In the genomic region with DNA sequence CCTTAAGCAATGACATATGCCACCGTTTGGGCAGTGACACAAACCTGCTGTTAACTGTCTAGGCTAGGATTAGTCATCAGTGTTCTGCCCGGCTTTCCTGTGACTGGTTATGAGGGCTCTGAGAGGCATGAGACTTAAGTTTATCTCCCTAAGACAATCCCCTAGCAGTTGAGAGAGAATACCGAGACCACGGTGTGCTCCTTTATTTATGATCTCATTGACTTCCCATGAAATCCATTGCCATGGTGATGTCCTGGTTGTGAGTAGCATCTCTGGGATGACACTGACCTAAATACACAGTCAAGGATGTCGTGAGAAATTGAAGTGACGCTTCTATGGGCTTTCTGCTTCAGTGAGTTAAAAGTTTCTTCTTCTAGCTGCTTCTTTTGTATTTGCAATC, we compare ENCODE assay signal across 20 mouse cellular contexts.
"Had no signal": no experiment of that assay in that cellular context is flagged by ENCODE, and none has a peak within 500 bp of the region (broad histone marks: within the 10 kb centered on the region; RNA-seq: fewer than 3 reads in every experiment).

No protein-coding gene starts in this region.

- H3K27ac ChIP-seq: liver, embryonic 15.5 days; lung, embryonic 15.5 days; midbrain, embryonic 10.5 days; midbrain, embryonic 12.5 days; neural tube, embryonic 13.5 days; neural tube, embryonic 15.5 days had no signal

- ATAC-seq: liver, postnatal 0 days; lung, postnatal 0 days had no signal

- DNase-seq: liver, postnatal 0 days; lung, adult 2 months; lung, postnatal 14 days; lung, postnatal 36 days; midbrain, embryonic 14.5 days; right cerebral cortex, adult 18-20 months; right cerebral cortex, postnatal 25 days; right cerebral cortex, postnatal 4 days; spleen, adult 18-20 months; thymus, adult 18-20 months; thymus, postnatal 14 days; thymus, postnatal 36 days had no signal

- H3K4me3 ChIP-seq: liver, embryonic 15.5 days; lung, embryonic 15.5 days; midbrain, embryonic 10.5 days; midbrain, embryonic 12.5 days; myocyte; neural tube, embryonic 13.5 days; neural tube, embryonic 15.5 days had no signal

- H3K36me3 ChIP-seq: liver, embryonic 15.5 days; lung, embryonic 15.5 days; midbrain, embryonic 10.5 days; midbrain, embryonic 12.5 days; neural tube, embryonic 13.5 days; neural tube, embryonic 15.5 days had no signal

- H3K27me3 ChIP-seq: liver, embryonic 15.5 days; lung, embryonic 15.5 days; midbrain, embryonic 12.5 days; neural tube, embryonic 13.5 days; neural tube, embryonic 15.5 days had no signal

- H3K9me3 ChIP-seq: liver, embryonic 15.5 days; lung, embryonic 15.5 days; midbrain, embryonic 10.5 days; midbrain, embryonic 12.5 days; neural tube, embryonic 13.5 days; neural tube, embryonic 15.5 days had no signal

- H3K9ac ChIP-seq: liver, embryonic 15.5 days; liver, postnatal 0 days; lung, embryonic 15.5 days; midbrain, embryonic 12.5 days; neural tube, embryonic 13.5 days; neural tube, embryonic 15.5 days had no signal

- H3K4me1 ChIP-seq: liver, embryonic 15.5 days; lung, embryonic 15.5 days; midbrain, embryonic 10.5 days; midbrain, embryonic 12.5 days; neural tube, embryonic 13.5 days; neural tube, embryonic 15.5 days had no signal

- H3K4me2 ChIP-seq: liver, embryonic 15.5 days; lung, embryonic 15.5 days; midbrain, embryonic 12.5 days; neural tube, embryonic 13.5 days; neural tube, embryonic 15.5 days had no signal
